Mouse (Mus musculus) cerebellum, postnatal 14 days (tissue): ENCODE measurements at regions not wholly inside any gene's neighbourhood (a gene's known extent, or its start where the extent isn't known, plus 50 kb on each side); places are given as distances from the start of the nearest gene placed in this dataset.

Experiments used
- DNase-seq, 2 experiments: peaks; one replicate each; pipeline ENCODE4 v3.0.0; 2021; ENCODE audit warnings: mixed read lengths in 2 of 2

GRCm38 (mm10) chr1:133549816-133550215, 60.3 kb downstream of the Snrpe start:
- DNase-seq = no peak

- DNase-seq = no peak
Measured at GRCm38 (mm10) chr1:133548971-133549370, 61.1 kb downstream of the Snrpe start.

GRCm38 (mm10) chr1:133547541-133547940, 62.5 kb downstream of the Snrpe start:
- DNase-seq = no peak

GRCm38 (mm10) chr1:133544996-133545395, 65.1 kb downstream of the Snrpe start:
- no peak for DNase-seq

- peak in 1 of 2 experiments; percentile 10 for DNase-seq
Measured at GRCm38 (mm10) chr1:133543751-133544150, 66.3 kb downstream of the Snrpe start.

- DNase-seq = no peak
Measured at GRCm38 (mm10) chr1:133541996-133542775, 67.9 kb downstream of the Snrpe start.

- DNase-seq = no peak
Measured at GRCm38 (mm10) chr1:133530698-133531097, 79.4 kb downstream of the Snrpe start.

- no peak for DNase-seq
Measured at GRCm38 (mm10) chr1:133529817-133530216, 80.3 kb downstream of the Snrpe start.

- no peak for DNase-seq
Measured at GRCm38 (mm10) chr1:133527651-133528385, 82.3 kb downstream of the Snrpe start.

- DNase-seq = no peak
Measured at GRCm38 (mm10) chr1:133522825-133523224, 87.3 kb downstream of the Snrpe start.

- DNase-seq = no peak
Measured at GRCm38 (mm10) chr1:133520652-133521051, 89.4 kb downstream of the Snrpe start.

GRCm38 (mm10) chr1:133517020-133517419, 92.8 kb upstream of the Sox13 start:
- no peak for DNase-seq

- DNase-seq = no peak
Measured at GRCm38 (mm10) chr1:133504116-133504515, 79.9 kb upstream of the Sox13 start.

GRCm38 (mm10) chr1:133503336-133503735, 79.2 kb upstream of the Sox13 start:
- DNase-seq = no peak

GRCm38 (mm10) chr1:133501016-133501415, 76.8 kb upstream of the Sox13 start:
- no peak for DNase-seq

GRCm38 (mm10) chr1:133492986-133493741, 69.0 kb upstream of the Sox13 start:
- DNase-seq = peak; percentile 20 to 30

GRCm38 (mm10) chr1:133492291-133492985, 68.3 kb upstream of the Sox13 start:
- DNase-seq = peak; percentile 8 to 21

GRCm38 (mm10) chr1:133491857-133492290, 67.7 kb upstream of the Sox13 start:
- no peak for DNase-seq

- DNase-seq = no peak
Measured at GRCm38 (mm10) chr1:133487171-133487901, 63.2 kb upstream of the Sox13 start.

- DNase-seq = no peak
Measured at GRCm38 (mm10) chr1:133486370-133486769, 62.2 kb upstream of the Sox13 start.

GRCm38 (mm10) chr1:133482891-133483290, 58.7 kb upstream of the Sox13 start:
- no peak for DNase-seq

- DNase-seq = no peak
Measured at GRCm38 (mm10) chr1:133474546-133474945, 50.4 kb upstream of the Sox13 start.
